Mouse (Mus musculus): ENCODE data around the gene Mrpl12.

DNA sequence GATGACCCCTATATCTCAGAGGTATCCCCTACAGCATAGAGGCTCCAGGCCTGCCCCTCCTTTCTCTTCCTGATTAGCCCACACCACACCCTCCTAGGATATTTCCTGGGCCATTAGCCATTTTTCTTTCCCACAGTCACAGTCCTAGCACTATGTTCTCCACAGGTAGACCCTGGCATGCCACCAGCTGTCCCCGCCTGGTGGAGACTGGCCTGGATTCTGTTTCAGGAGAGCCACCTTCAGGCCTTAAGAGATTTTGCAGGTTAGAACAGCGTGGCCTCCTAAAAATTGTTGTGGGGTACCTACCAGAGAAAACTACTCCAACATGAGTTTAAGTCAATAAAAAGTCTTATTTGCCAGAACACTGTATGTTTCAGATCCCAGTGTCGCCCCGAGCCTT lies 22.5 kb downstream of the Mrpl12 start:
- peak; percentile 28; the same call in 1 of the 2 replicates for TF ChIP-seq CTCF (IDR thresholded peaks at IDR 0.05; ENCODE audit: borderline replicate concordance, extremely low read depth, insufficient read depth, insufficient read length)
- no peak for TF ChIP-seq POLR2A (IDR thresholded peaks at IDR 0.05; ENCODE audit: borderline replicate concordance, extremely low read depth, insufficient read depth, insufficient read length, poor library complexity, severe bottlenecking)
